Mouse (Mus musculus) kidney, adult 2 months (tissue): ENCODE measurements around the gene Vamp5. TPM values are rescaled to one million over a fixed set of nuclear protein-coding genes. Genes with fewer than 3 reads are reported as not detected.

ENCODE experiments used
- DNase-seq: peaks from one replicate; pipeline ENCODE4 v3.0.0; 2021
- H3K27ac ChIP-seq: fragments of 200-500 bp; 2 replicates; pipeline ENCODE4 v1.5.1; 2012; ENCODE audit warnings: low read depth, low read length, control low read depth, inconsistent platforms; ENCODE audit not compliant: insufficient read depth
- H3K27me3 ChIP-seq: fragments of 200-500 bp; replicated peaks from 2 replicates; pipeline ENCODE4 v1.6.1; 2012; ENCODE audit warnings: mild to moderate bottlenecking, moderate library complexity, low read length, inconsistent platforms; ENCODE audit not compliant: control insufficient read depth, insufficient read depth
- H3K36me3 ChIP-seq: fragments of 200-500 bp; 2 replicates; pipeline ENCODE4 v1.6.1; 2012; ENCODE audit warnings: mild to moderate bottlenecking, moderate library complexity, low read length, inconsistent platforms; ENCODE audit not compliant: control insufficient read depth, insufficient read depth
- H3K4me1 ChIP-seq: fragments of 200-500 bp; 2 replicates; pipeline ENCODE4 v1.6.1; 2011; ENCODE audit warnings: low read length; ENCODE audit not compliant: control insufficient read depth, insufficient read depth
- H3K4me3 ChIP-seq: fragments of 200-500 bp; 2 replicates; pipeline ENCODE4 v1.5.1; 2011; ENCODE audit warnings: mild to moderate bottlenecking, low read depth, low read length, control low read depth; ENCODE audit not compliant: insufficient read depth
- CTCF ChIP-seq: fragments of 200-500 bp; conservative IDR thresholded peaks from 2 replicates; pipeline ENCODE4 v1.5.1; 2011; ENCODE audit warnings: low read depth, mild to moderate bottlenecking, control low read depth, low read length, moderate library complexity, mixed read lengths; ENCODE audit not compliant: insufficient read depth, insufficient read length
- POLR2A ChIP-seq: fragments of 200-500 bp; IDR thresholded peaks from one replicate; pipeline ENCODE4 v1.6.1; 2011; ENCODE audit warnings: low read depth, low read length, control low read depth
- WGBS: fragments of 180-500 bp; shearing (Covaris S2); methylation state at CpG from one replicate; pipeline ENCODE4 v1.1.7; 2018; 5-methylcytosine and 5-hydroxymethylcytosine counted together
- polyA plus RNA-seq: library from polyadenylated mRNA; depleted of rRNA; stranded (reverse); fragments of >200 nt; gene quantifications from 2 replicates; pipeline ENCODE4 v1.2.3, GENCODE M21; 2012

Gene Vamp5
- polyA plus RNA-seq, 1 experiment: 60.1 TPM

GRCm38 (mm10) chr6:72366304-72366703 is 14.0 kb downstream of the Vamp5 start:
- Histone ChIP-seq H3K27me3 (no peaks in the 10 kb centered on the region), H3K4me1 (peaks cover 3% of the 10 kb centered on the region; the same call in 1 of the 2 replicates), H3K27ac (no peak overlapping the region), H3K4me3 (no peak overlapping the region), H3K36me3 (no peaks in the 10 kb centered on the region)
- WGBS: 41% methylated on average over 3 of the region's 3 CpGs
- TF ChIP-seq POLR2A (no peak), CTCF (no peak)
- DNase-seq: peak; percentile 19

GRCm38 (mm10) chr6:72364985-72365384 is 15.3 kb downstream of the Vamp5 start:
- Histone ChIP-seq H3K27ac (no peak overlapping the region), H3K27me3 (no peaks in the 10 kb centered on the region), H3K4me3 (no peak overlapping the region), H3K36me3 (peaks cover 4% of the 10 kb centered on the region; the same call in 1 of the 2 replicates), H3K4me1 (peaks cover 8% of the 10 kb centered on the region)
- peak; percentile 63 for DNase-seq
- TF ChIP-seq CTCF (no peak), POLR2A (no peak)
- 46% methylated on average over 6 of the region's 6 CpGs for WGBS

GRCm38 (mm10) chr6:72364009-72364408 is 16.3 kb downstream of the Vamp5 start:
- no peak overlapping the region for H3K4me3 ChIP-seq
- WGBS: 39% methylated on average over 7 of the region's 7 CpGs
- no peak overlapping the region for H3K27ac ChIP-seq
- TF ChIP-seq POLR2A (no peak), CTCF (peak; percentile 63)
- no peaks in the 10 kb centered on the region for H3K27me3 ChIP-seq
- peaks cover 7% of the 10 kb centered on the region; the same call in 1 of the 2 replicates for H3K36me3 ChIP-seq
- H3K4me1 ChIP-seq: peaks cover 12% of the 10 kb centered on the region
- DNase-seq: peak; percentile 42

- under 1% methylated on average over 42 of the region's 42 CpGs for whole genome bisulfite sequencing
Observed at GRCm38 (mm10) chr6:72362132-72363028, 17.9 kb downstream of the Vamp5 start.

GRCm38 (mm10) chr6:72361121-72361551 is 19.1 kb downstream of the Vamp5 start:
- no peak for TF ChIP-seq POLR2A
- no peak for TF ChIP-seq CTCF
- peak overlapping the region; percentile 91 for H3K4me3 ChIP-seq
- no peaks in the 10 kb centered on the region for H3K27me3 ChIP-seq
- no peak for DNase-seq
- H3K36me3 ChIP-seq: peaks cover 7% of the 10 kb centered on the region; the same call in 1 of the 2 replicates
- 26% methylated on average over 5 of the region's 5 CpGs for WGBS
- peaks cover 20% of the 10 kb centered on the region for H3K4me1 ChIP-seq
- peak overlapping the region; percentile 94 for H3K27ac ChIP-seq

More at GRCm38 (mm10) chr6:72362132-72363028, 17.9 kb downstream of the Vamp5 start:
- H3K27me3 ChIP-seq: no peaks in the 10 kb centered on the region
- peak overlapping the region; percentile 91 for H3K4me3 ChIP-seq
- H3K27ac ChIP-seq: peak overlapping the region; percentile 94
- H3K4me1 ChIP-seq: peaks cover 16% of the 10 kb centered on the region
- peaks cover 7% of the 10 kb centered on the region; the same call in 1 of the 2 replicates for H3K36me3 ChIP-seq
- DNase-seq: peak; percentile 99
- TF ChIP-seq CTCF (peak; percentile 37), POLR2A (peak; percentile 83)

- TF ChIP-seq POLR2A (peak; percentile 12), CTCF (no peak)
- Histone ChIP-seq H3K4me1 (peaks cover 20% of the 10 kb centered on the region; the same call in 1 of the 2 replicates), H3K27me3 (no peaks in the 10 kb centered on the region), H3K27ac (peak overlapping the region; percentile 94), H3K4me3 (peak overlapping the region; percentile 34), H3K36me3 (peaks cover 7% of the 10 kb centered on the region; the same call in 1 of the 2 replicates)
- 38% methylated on average over 7 of the region's 7 CpGs for WGBS
- DNase-seq: peak; percentile 82
Observed at GRCm38 (mm10) chr6:72360599-72360935, 19.7 kb downstream of the Vamp5 start.

- Histone ChIP-seq H3K36me3 (peaks cover 7% of the 10 kb centered on the region; the same call in 1 of the 2 replicates), H3K4me1 (peaks cover 20% of the 10 kb centered on the region; the same call in 1 of the 2 replicates), H3K27ac (peak overlapping the region; percentile 94), H3K27me3 (no peaks in the 10 kb centered on the region), H3K4me3 (peak overlapping the region; percentile 34)
- TF ChIP-seq POLR2A: peak; percentile 33
- TF ChIP-seq CTCF: no peak
- WGBS: 45% methylated on average over 11 of the region's 11 CpGs
- peak; percentile 81 for DNase-seq
Observed at GRCm38 (mm10) chr6:72359891-72360598, 20.2 kb downstream of the Vamp5 start.
